Mouse (Mus musculus): Measurements from ENCODE around the gene Havcr2. TPM values are rescaled to one million over a fixed set of nuclear protein-coding genes. Genes with fewer than 3 reads are reported as not detected.

Havcr2 gene
- polyA plus RNA-seq, 1 experiment from 2014 or later: 0.07 TPM

GRCm38 (mm10) chr11:46430123-46430522 lies 24.6 kb upstream of the Havcr2 start:
- Histone ChIP-seq H3K9me3 (ENCODE audit: control insufficient read depth, low read length) (no peaks in the 10 kb centered on the region), H3K4me1 (replicated peaks; ENCODE audit: control insufficient read depth, insufficient read depth, low read length) (no peaks in the 10 kb centered on the region), H3K9ac (ENCODE audit: low read length) (no peak overlapping the region), H3K4me3 (ENCODE audit: low read depth, low read length) (no peak overlapping the region), H3K4me2 (ENCODE audit: low read length) (no peak overlapping the region), H3K27ac (ENCODE audit: low read depth) (no peak overlapping the region), H3K36me3 (ENCODE audit: control insufficient read depth, insufficient read depth, low read length) (no peaks in the 10 kb centered on the region), H3K27me3 (replicated peaks; ENCODE audit: control insufficient read depth, insufficient read depth, low read length) (no peaks in the 10 kb centered on the region)
- ATAC-seq (replicated peaks; ENCODE audit: low FRiP score, low TSS enrichment, low read depth) (no peak), DNase-seq (ENCODE audit: low spot score) (no peak)
- WGBS: 89% methylated on average over 2 of the region's 2 CpGs

- Histone ChIP-seq H3K4me2 (ENCODE audit: low read length) (no peak overlapping the region), H3K9me3 (ENCODE audit: control insufficient read depth, low read length) (no peaks in the 10 kb centered on the region), H3K27ac (ENCODE audit: low read depth) (no peak overlapping the region), H3K36me3 (ENCODE audit: control insufficient read depth, insufficient read depth, low read length) (no peaks in the 10 kb centered on the region), H3K9ac (ENCODE audit: low read length) (no peak overlapping the region), H3K4me3 (ENCODE audit: low read depth, low read length) (no peak overlapping the region), H3K27me3 (replicated peaks; ENCODE audit: control insufficient read depth, insufficient read depth, low read length) (no peaks in the 10 kb centered on the region), H3K4me1 (replicated peaks; ENCODE audit: control insufficient read depth, insufficient read depth, low read length) (no peaks in the 10 kb centered on the region)
- DNase-seq (ENCODE audit: low spot score) (peak; percentile 81), ATAC-seq (replicated peaks; ENCODE audit: low FRiP score, low TSS enrichment, low read depth) (peak; percentile 79)
- 14% methylated on average over 3 of the region's 3 CpGs for WGBS
Observed at GRCm38 (mm10) chr11:46431129-46431528, 23.6 kb upstream of the Havcr2 start.

GRCm38 (mm10) chr11:46435363-46435762 lies 19.4 kb upstream of the Havcr2 start:
- Histone ChIP-seq H3K36me3 (ENCODE audit: control insufficient read depth, insufficient read depth, low read length) (peaks cover 17% of the 10 kb centered on the region; the same call in 1 of the 2 replicates), H3K4me3 (ENCODE audit: low read depth, low read length) (no peak overlapping the region), H3K9me3 (ENCODE audit: control insufficient read depth, low read length) (no peaks in the 10 kb centered on the region), H3K27ac (ENCODE audit: low read depth) (no peak overlapping the region), H3K27me3 (replicated peaks; ENCODE audit: control insufficient read depth, insufficient read depth, low read length) (no peaks in the 10 kb centered on the region), H3K4me1 (replicated peaks; ENCODE audit: control insufficient read depth, insufficient read depth, low read length) (peaks cover 4% of the 10 kb centered on the region), H3K9ac (ENCODE audit: low read length) (no peak overlapping the region), H3K4me2 (ENCODE audit: low read length) (no peak overlapping the region)
- DNase-seq (ENCODE audit: low spot score) (no peak), ATAC-seq (replicated peaks; ENCODE audit: low FRiP score, low TSS enrichment, low read depth) (no peak)

GRCm38 (mm10) chr11:46436760-46437458 lies 17.8 kb upstream of the Havcr2 start, which contains the start of gene Med7:
TSS of gene Med7 (plus strand) at chr11:46436925.
- Histone ChIP-seq H3K27me3 (replicated peaks; ENCODE audit: control insufficient read depth, insufficient read depth, low read length) (no peaks in the 10 kb centered on the region), H3K9me3 (ENCODE audit: control insufficient read depth, low read length) (no peaks in the 10 kb centered on the region), H3K27ac (ENCODE audit: low read depth) (peak within 1 kb of the TSS; percentile 85), H3K4me2 (ENCODE audit: low read length) (peak within 1 kb of the TSS; percentile 90), H3K4me3 (ENCODE audit: low read depth, low read length) (peak within 1 kb of the TSS; percentile 95), H3K4me1 (replicated peaks; ENCODE audit: control insufficient read depth, insufficient read depth, low read length) (peaks cover 4% of the 10 kb centered on the region), H3K9ac (ENCODE audit: low read length) (peak within 1 kb of the TSS; percentile 92), H3K36me3 (ENCODE audit: control insufficient read depth, insufficient read depth, low read length) (peaks cover 32% of the 10 kb centered on the region; the same call in 1 of the 2 replicates)
- ATAC-seq (replicated peaks; ENCODE audit: low FRiP score, low TSS enrichment, low read depth) (peak; percentile 98), DNase-seq (ENCODE audit: low spot score) (peak; percentile 90)
- WGBS: 1% methylated on average over 59 of the region's 59 CpGs

GRCm38 (mm10) chr11:46437459-46438000 lies 17.2 kb upstream of the Havcr2 start:
- peaks cover 4% of the 10 kb centered on the region for H3K4me1 ChIP-seq (replicated peaks; ENCODE audit: control insufficient read depth, insufficient read depth, low read length)
- H3K9ac ChIP-seq (ENCODE audit: low read length): peak overlapping the region; percentile 92
- ATAC-seq (replicated peaks; ENCODE audit: low FRiP score, low TSS enrichment, low read depth) (peak; percentile 7; the same call in 1 of the 2 replicates), DNase-seq (ENCODE audit: low spot score) (peak; percentile 77)
- H3K4me2 ChIP-seq (ENCODE audit: low read length): peak overlapping the region; percentile 90
- H3K9me3 ChIP-seq (ENCODE audit: control insufficient read depth, low read length): no peaks in the 10 kb centered on the region
- H3K4me3 ChIP-seq (ENCODE audit: low read depth, low read length): peak overlapping the region; percentile 95
- H3K27ac ChIP-seq (ENCODE audit: low read depth): peak overlapping the region; percentile 85
- no peaks in the 10 kb centered on the region for H3K27me3 ChIP-seq (replicated peaks; ENCODE audit: control insufficient read depth, insufficient read depth, low read length)
- WGBS: 2% methylated on average over 23 of the region's 23 CpGs
- H3K36me3 ChIP-seq (ENCODE audit: control insufficient read depth, insufficient read depth, low read length): peaks cover 38% of the 10 kb centered on the region; the same call in 1 of the 2 replicates

- Histone ChIP-seq H3K4me1 (replicated peaks; ENCODE audit: control insufficient read depth, insufficient read depth, low read length) (peaks cover 4% of the 10 kb centered on the region), H3K4me2 (ENCODE audit: low read length) (no peak overlapping the region), H3K4me3 (ENCODE audit: low read depth, low read length) (no peak overlapping the region), H3K9me3 (ENCODE audit: control insufficient read depth, low read length) (no peaks in the 10 kb centered on the region), H3K27ac (ENCODE audit: low read depth) (no peak overlapping the region), H3K9ac (ENCODE audit: low read length) (no peak overlapping the region), H3K27me3 (replicated peaks; ENCODE audit: control insufficient read depth, insufficient read depth, low read length) (no peaks in the 10 kb centered on the region), H3K36me3 (ENCODE audit: control insufficient read depth, insufficient read depth, low read length) (peaks cover 52% of the 10 kb centered on the region; the same call in 1 of the 2 replicates)
- 87% methylated on average over 5 of the region's 5 CpGs for WGBS
- ATAC-seq (replicated peaks; ENCODE audit: low FRiP score, low TSS enrichment, low read depth): no peak
- DNase-seq (ENCODE audit: low spot score): no peak
Observed at GRCm38 (mm10) chr11:46439005-46439543, 15.7 kb upstream of the Havcr2 start.

- Histone ChIP-seq H3K27me3 (replicated peaks; ENCODE audit: control insufficient read depth, insufficient read depth, low read length) (no peaks in the 10 kb centered on the region), H3K36me3 (ENCODE audit: control insufficient read depth, insufficient read depth, low read length) (peaks cover 52% of the 10 kb centered on the region; the same call in 1 of the 2 replicates), H3K4me2 (ENCODE audit: low read length) (no peak overlapping the region), H3K27ac (ENCODE audit: low read depth) (no peak overlapping the region), H3K4me3 (ENCODE audit: low read depth, low read length) (no peak overlapping the region), H3K9me3 (ENCODE audit: control insufficient read depth, low read length) (no peaks in the 10 kb centered on the region), H3K9ac (ENCODE audit: low read length) (no peak overlapping the region), H3K4me1 (replicated peaks; ENCODE audit: control insufficient read depth, insufficient read depth, low read length) (peaks cover 4% of the 10 kb centered on the region)
- WGBS: 95% methylated on average over 1 of the region's 1 CpGs
- ATAC-seq (replicated peaks; ENCODE audit: low FRiP score, low TSS enrichment, low read depth) (no peak), DNase-seq (ENCODE audit: low spot score) (no peak)
Observed at GRCm38 (mm10) chr11:46441774-46442173, 13.0 kb upstream of the Havcr2 start.

GRCm38 (mm10) chr11:46443152-46443551 lies 11.6 kb upstream of the Havcr2 start:
- Histone ChIP-seq H3K27me3 (replicated peaks; ENCODE audit: control insufficient read depth, insufficient read depth, low read length) (no peaks in the 10 kb centered on the region), H3K9me3 (ENCODE audit: control insufficient read depth, low read length) (no peaks in the 10 kb centered on the region), H3K27ac (ENCODE audit: low read depth) (no peak overlapping the region), H3K4me3 (ENCODE audit: low read depth, low read length) (no peak overlapping the region), H3K36me3 (ENCODE audit: control insufficient read depth, insufficient read depth, low read length) (peaks cover 52% of the 10 kb centered on the region; the same call in 1 of the 2 replicates), H3K9ac (ENCODE audit: low read length) (no peak overlapping the region), H3K4me1 (replicated peaks; ENCODE audit: control insufficient read depth, insufficient read depth, low read length) (no peaks in the 10 kb centered on the region; the same call in 1 of the 2 replicates), H3K4me2 (ENCODE audit: low read length) (no peak overlapping the region)
- DNase-seq (ENCODE audit: low spot score) (no peak), ATAC-seq (replicated peaks; ENCODE audit: low FRiP score, low TSS enrichment, low read depth) (no peak)
- 88% methylated on average over 1 of the region's 1 CpGs for WGBS
